11 mouse cellular contexts compared by ENCODE assay signal in genomic region chr4:59244791-59245555, GRCm38 (mm10). TPM values are rescaled to one million over a fixed set of nuclear protein-coding genes. Genes with fewer than 3 reads are reported as not detected.
A peak's percentile ranks its signal among the peaks of the same experiment; 100 is the strongest.
DNase-seq lines count a peak whose midpoint lies in the region; ATAC-seq and TF ChIP-seq lines count a peak whose summit lies in the region.
"Had no signal": no experiment of that assay in that cellular context is flagged by ENCODE, and none has a peak within 500 bp of the region (broad histone marks: within the 10 kb centered on the region; RNA-seq: fewer than 3 reads in every experiment).

No protein-coding gene starts in this region.

- H3K9ac ChIP-seq in liver, adult 2 months (ENCODE audit: low read depth, low read length) = no peak overlapping the region
- H3K9ac ChIP-seq in stomach, embryonic 15.5 days = no peak overlapping the region

- no peaks in the 10 kb centered on the region for H3K79me2 ChIP-seq in liver, adult 2 months (ENCODE audit: control insufficient read depth, insufficient read depth, low read length)

- H3K27me3 ChIP-seq in liver, adult 2 months (ENCODE audit: control insufficient read depth, insufficient read depth, low read length) = no peaks in the 10 kb centered on the region
- no peaks in the 10 kb centered on the region for H3K27me3 ChIP-seq in stomach, embryonic 15.5 days (replicated peaks)
- H3K27me3 ChIP-seq in cerebellum, adult 2 months (ENCODE audit: control insufficient read depth, insufficient read depth, low read length) = no peaks in the 10 kb centered on the region

- H3K27ac ChIP-seq in liver, adult 2 months (replicated peaks; ENCODE audit: insufficient read depth, low read depth, low read length) = no peak overlapping the region
- peak overlapping the region; percentile 59; the same call in 1 of the 2 replicates for H3K27ac ChIP-seq in stomach, embryonic 15.5 days
- H3K27ac ChIP-seq in cerebellum, adult 2 months (ENCODE audit: insufficient read depth, low read length) = no peak overlapping the region
- H3K27ac ChIP-seq: embryonic facial prominence, embryonic 10.5 days had no signal

- DNase-seq in kidney, adult 8-10 months = peak; percentile 59 to 64
- no peak for DNase-seq in kidney, postnatal 4 days
- peak; percentile 97 for DNase-seq in liver, adult 2 months (ENCODE audit: extremely low read depth, low read depth, low spot score)
- DNase-seq in cerebellum, adult 2 months = no peak
- DNase-seq in Muller cell, postnatal 12 days (ENCODE audit: inconsistent ontology term) = no peak
- DNase-seq: heart, adult 11 months; lung, postnatal 36 days had no signal

- H3K4me2 ChIP-seq in stomach, embryonic 15.5 days = no peak overlapping the region

- no peaks in the 10 kb centered on the region for H3K9me3 ChIP-seq in stomach, embryonic 15.5 days
- H3K9me3 ChIP-seq: embryonic facial prominence, embryonic 10.5 days had no signal

- no peak overlapping the region for H3K4me3 ChIP-seq in liver, adult 2 months (ENCODE audit: insufficient read depth, low read depth, low read length)
- no peak overlapping the region for H3K4me3 ChIP-seq in stomach, embryonic 15.5 days (replicated peaks)
- H3K4me3 ChIP-seq in cerebellum, adult 2 months (replicated peaks; ENCODE audit: insufficient read depth, low read depth, low read length) = no peak overlapping the region
- H3K4me3 ChIP-seq: embryonic facial prominence, embryonic 10.5 days had no signal

- WGBS in liver, adult 2 months = 30% methylated on average over 7 of the region's 7 CpGs
- 57% methylated on average over 7 of the region's 7 CpGs for WGBS in stomach, embryonic 15.5 days
- 88% methylated on average over 7 of the region's 7 CpGs for WGBS in cerebellum, adult 2 months

- H3K4me1 ChIP-seq in liver, adult 2 months (ENCODE audit: control insufficient read depth, insufficient read depth, low read length) = peaks cover 13% of the 10 kb centered on the region
- H3K4me1 ChIP-seq in stomach, embryonic 15.5 days = no peaks in the 10 kb centered on the region
- no peaks in the 10 kb centered on the region for H3K4me1 ChIP-seq in cerebellum, adult 2 months (ENCODE audit: control insufficient read depth, insufficient read depth, low read length)

- peak; percentile 40; the same call in 1 of the 2 replicates for ATAC-seq in common myeloid progenitor, adult 5-6 weeks (replicated peaks; ENCODE audit: low read depth, poor library complexity, severe bottlenecking)
- ATAC-seq in stomach, embryonic 15.5 days (ENCODE audit: insufficient read depth, low FRiP score, low read depth) = peak; percentile 65; the same call in 1 of the 2 replicates
- ATAC-seq: forebrain, embryonic 16.5 days had no signal

- no peak for TF ChIP-seq CTCF in liver, adult 2 months (IDR thresholded peaks at IDR 0.05; ENCODE audit: low read depth, low read length)
- TF ChIP-seq CTCF in cerebellum, adult 2 months (IDR thresholded peaks at IDR 0.05; ENCODE audit: borderline replicate concordance, insufficient read depth, low read depth, low read length) = no peak

- no peak for TF ChIP-seq POLR2A in liver, adult 2 months (IDR thresholded peaks at IDR 0.05; ENCODE audit: extremely low read depth, insufficient read depth, low read length)
- no peak for TF ChIP-seq POLR2A in cerebellum, adult 2 months (IDR thresholded peaks at IDR 0.05; ENCODE audit: borderline replicate concordance, insufficient read depth, low read length)

- no peaks in the 10 kb centered on the region for H3K36me3 ChIP-seq in liver, adult 2 months (ENCODE audit: control insufficient read depth, insufficient read depth, low read length)
- H3K36me3 ChIP-seq in stomach, embryonic 15.5 days = no peaks in the 10 kb centered on the region
- H3K36me3 ChIP-seq: embryonic facial prominence, embryonic 10.5 days had no signal

RNA-seq across cellular contexts. Expression of gene Ugcg, which starts 55.9 kb away (rescaled TPM):
- total RNA-seq in common myeloid progenitor, adult 5-6 weeks (2017) = 107 and 108 TPM in 2 replicates
- 17.1 and 23.0 TPM in 2 replicates for total RNA-seq in liver, adult 2 months (2014; rRNA removed)
- polyA plus RNA-seq in liver, adult 2 months (2012; rRNA removed) = 13.9 and 25.4 TPM in 2 replicates
- 9.7 and 11.4 TPM in 2 replicates for polyA plus RNA-seq in stomach, embryonic 15.5 days (2015; fragmentation: Nextera tagmentation; extraction: Ambion mirVana)
- polyA plus RNA-seq in cerebellum, adult 2 months (2012; rRNA removed) = 61.1 and 62.0 TPM in 2 replicates

Comparison
In these comparisons a context has a peak if more than half of its experiments do, and no peak if none do; other contexts are left out.
1. DNase-seq: peak in kidney, adult 8-10 months (2 of 2) and liver, adult 2 months (single experiment); none in kidney, postnatal 4 days (0 of 2), cerebellum, adult 2 months (0 of 2) and Muller cell, postnatal 12 days (single experiment).